Comparison of ENCODE assay signal across 7 mouse cellular contexts in the genomic region with DNA sequence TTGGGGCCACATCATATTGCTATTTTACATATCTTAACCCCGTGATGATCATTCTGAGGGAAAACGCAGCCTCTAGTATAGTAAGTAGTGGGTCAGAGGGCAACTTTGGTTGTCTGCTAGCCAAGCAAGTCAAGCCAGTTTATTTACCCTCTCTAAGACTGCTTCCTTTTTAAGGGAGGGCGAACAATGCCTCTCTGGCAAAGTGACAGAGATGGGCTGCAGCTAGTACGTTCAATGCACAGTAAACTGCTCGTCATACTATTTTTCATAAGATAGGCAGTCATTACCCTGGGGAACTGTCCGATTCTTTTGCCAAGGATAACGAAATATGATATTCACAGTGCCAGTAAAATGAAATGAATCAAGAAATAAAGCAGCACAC. TPM values are rescaled to one million over a fixed set of nuclear protein-coding genes. Genes with fewer than 3 reads are reported as not detected.
DNase-seq lines count a peak whose midpoint lies in the region; ATAC-seq and TF ChIP-seq lines count a peak whose summit lies in the region.

No protein-coding gene starts in this region.

- dilution Hi-C loops in CH12.LX (cut with MboI; ENCODE audit: extremely low pct_ligation_motif_present, extremely low pct_unique_long_range_greater_than_20kb, low sequenced_read_pairs): no loop called here

- H3K4me1 ChIP-seq in CH12.LX (ENCODE audit: control insufficient read depth in 1 of 2, insufficient read depth in 2 of 2): peaks cover 14 to 52% of the 10 kb centered on the region in 2 experiments
- peaks cover 59% of the 10 kb centered on the region for H3K4me1 ChIP-seq in G1E (ENCODE audit: insufficient read depth, low read depth, low read length)
- H3K4me1 ChIP-seq in forebrain, embryonic 12.5 days: peaks cover 27% of the 10 kb centered on the region
- peaks cover 12% of the 10 kb centered on the region for H3K4me1 ChIP-seq in hindbrain, postnatal 0 days (ENCODE audit: insufficient read depth, low read length)
- peaks cover 30% of the 10 kb centered on the region for H3K4me1 ChIP-seq in liver, embryonic 16.5 days (ENCODE audit: control insufficient read depth, low read depth, low read length)
- H3K4me1 ChIP-seq in stomach, embryonic 14.5 days (ENCODE audit: control insufficient read depth, insufficient read depth, low read length): peaks cover 32% of the 10 kb centered on the region

- no peak for DNase-seq in CH12.LX (ENCODE audit: extremely low read depth)
- no peak for DNase-seq in G1E (ENCODE audit: low spot score)
- DNase-seq in hindbrain, postnatal 0 days (ENCODE audit: low spot score): peak; percentile 27
- no peak for DNase-seq in spleen, adult 18-20 months

- peaks cover 2 to 27% of the 10 kb centered on the region in 2 experiments for H3K36me3 ChIP-seq in CH12.LX (replicated peaks in 1 of 2; ENCODE audit: control insufficient read depth in 1 of 2, insufficient read depth in 1 of 2, low read length in 1 of 2)
- H3K36me3 ChIP-seq in G1E (replicated peaks): peaks cover 22% of the 10 kb centered on the region
- H3K36me3 ChIP-seq in forebrain, embryonic 12.5 days (replicated peaks): no peaks in the 10 kb centered on the region
- no peaks in the 10 kb centered on the region for H3K36me3 ChIP-seq in hindbrain, postnatal 0 days (ENCODE audit: insufficient read depth, low read length)
- no peaks in the 10 kb centered on the region for H3K36me3 ChIP-seq in liver, embryonic 16.5 days (ENCODE audit: control insufficient read depth, insufficient read depth)
- no peaks in the 10 kb centered on the region for H3K36me3 ChIP-seq in stomach, embryonic 14.5 days (ENCODE audit: control insufficient read depth, insufficient read depth, low read length)

- TF ChIP-seq RAD21 in CH12.LX (IDR thresholded peaks at IDR 0.05; ENCODE audit: low read depth, low read length): no peak

- H3K9ac ChIP-seq in CH12.LX (ENCODE audit: insufficient read depth, low read depth): peak overlapping the region; percentile 79
- H3K9ac ChIP-seq in forebrain, embryonic 12.5 days: peak overlapping the region; percentile 94
- peak overlapping the region; percentile 93; the same call in 1 of the 2 replicates for H3K9ac ChIP-seq in hindbrain, postnatal 0 days (replicated peaks; ENCODE audit: low read length)
- peak overlapping the region; percentile 99 for H3K9ac ChIP-seq in liver, embryonic 16.5 days (ENCODE audit: low read depth, low read length)
- peak overlapping the region; percentile 86 for H3K9ac ChIP-seq in stomach, embryonic 14.5 days (replicated peaks; ENCODE audit: low read depth, low read length)

- no peaks in the 10 kb centered on the region for H3K27me3 ChIP-seq in CH12.LX (replicated peaks)
- H3K27me3 ChIP-seq in G1E (ENCODE audit: insufficient read depth, low read length): no peaks in the 10 kb centered on the region
- no peaks in the 10 kb centered on the region for H3K27me3 ChIP-seq in forebrain, embryonic 12.5 days
- no peaks in the 10 kb centered on the region for H3K27me3 ChIP-seq in hindbrain, postnatal 0 days (ENCODE audit: insufficient read depth, low read length)
- no peaks in the 10 kb centered on the region for H3K27me3 ChIP-seq in liver, embryonic 16.5 days (ENCODE audit: control insufficient read depth, insufficient read depth, low read depth, low read length)
- no peaks in the 10 kb centered on the region for H3K27me3 ChIP-seq in stomach, embryonic 14.5 days (ENCODE audit: control insufficient read depth, insufficient read depth, low read length)

- peak overlapping the region; percentile 14; the same call in 1 of the 2 replicates for H3K27ac ChIP-seq in CH12.LX (ENCODE audit: insufficient read depth, low read depth)
- peak overlapping the region; percentile 99; the same call in 1 of the 2 replicates for H3K27ac ChIP-seq in forebrain, embryonic 12.5 days
- peak overlapping the region; percentile 98; the same call in 1 of the 2 replicates for H3K27ac ChIP-seq in hindbrain, postnatal 0 days
- peak overlapping the region; percentile 100 for H3K27ac ChIP-seq in liver, embryonic 16.5 days (ENCODE audit: low read length)
- peak overlapping the region; percentile 98; the same call in 1 of the 2 replicates for H3K27ac ChIP-seq in stomach, embryonic 14.5 days (ENCODE audit: low read length)

- H3K4me3 ChIP-seq in CH12.LX (replicated peaks in 1 of 3; ENCODE audit: low read depth in 2 of 3, low read length in 2 of 3, poor library complexity in 1 of 3): peak overlapping the region; percentile 65 to 97 (median 77)
- H3K4me3 ChIP-seq in G1E (ENCODE audit: low read depth, low read length): peak overlapping the region; percentile 98
- peak overlapping the region; percentile 94 for H3K4me3 ChIP-seq in forebrain, embryonic 12.5 days (replicated peaks)
- peak overlapping the region; percentile 87 for H3K4me3 ChIP-seq in hindbrain, postnatal 0 days (ENCODE audit: low read length)
- H3K4me3 ChIP-seq in liver, embryonic 16.5 days (ENCODE audit: low read depth, low read length): peak overlapping the region; percentile 99
- peak overlapping the region; percentile 65 for H3K4me3 ChIP-seq in stomach, embryonic 14.5 days (ENCODE audit: low read depth, low read length)

- no peak for TF ChIP-seq CTCF in CH12.LX (conservative IDR thresholded peaks at IDR 0.05 in 1 of 2, IDR thresholded peaks at IDR 0.05 in 1 of 2; ENCODE audit: low read depth in 2 of 2, low read length in 2 of 2)
- no peak for TF ChIP-seq CTCF in G1E (IDR thresholded peaks at IDR 0.05; ENCODE audit: low read depth, low read length)
- no peak for TF ChIP-seq CTCF in hindbrain, postnatal 0 days (IDR thresholded peaks at IDR 0.05; ENCODE audit: low read depth)

- no peak for TF ChIP-seq POLR2A in CH12.LX (IDR thresholded peaks at IDR 0.05; ENCODE audit: low read depth, low read length)

- WGBS in forebrain, embryonic 12.5 days: 34% methylated on average over 7 of the region's 7 CpGs
- WGBS in hindbrain, postnatal 0 days: 9% methylated on average over 7 of the region's 7 CpGs
- WGBS in liver, embryonic 16.5 days (ENCODE audit: insufficient replicate concordance): 12% methylated on average over 7 of the region's 7 CpGs
- 14% methylated on average over 7 of the region's 7 CpGs for WGBS in stomach, embryonic 14.5 days

- no peak for ATAC-seq in G1E (ENCODE audit: extremely low read depth, insufficient number of reproducible peaks, low FRiP score, poor library complexity, severe bottlenecking)
- no peak for ATAC-seq in forebrain, embryonic 12.5 days (ENCODE audit: low FRiP score)
- no peak for ATAC-seq in hindbrain, postnatal 0 days
- ATAC-seq in liver, embryonic 16.5 days (ENCODE audit: low read depth): no peak
- no peak for ATAC-seq in stomach, embryonic 14.5 days (ENCODE audit: insufficient number of reproducible peaks, insufficient read depth, low FRiP score, low read depth)

- no peaks in the 10 kb centered on the region for H3K9me3 ChIP-seq in CH12.LX (replicated peaks; ENCODE audit: low read length)
- no peaks in the 10 kb centered on the region for H3K9me3 ChIP-seq in G1E (replicated peaks)
- no peaks in the 10 kb centered on the region for H3K9me3 ChIP-seq in forebrain, embryonic 12.5 days
- H3K9me3 ChIP-seq in hindbrain, postnatal 0 days (ENCODE audit: low read length): no peaks in the 10 kb centered on the region
- H3K9me3 ChIP-seq in liver, embryonic 16.5 days (replicated peaks; ENCODE audit: control insufficient read depth, low read length): no peaks in the 10 kb centered on the region
- H3K9me3 ChIP-seq in stomach, embryonic 14.5 days (ENCODE audit: control insufficient read depth, low read depth, low read length): no peaks in the 10 kb centered on the region

- peaks cover 46% of the 10 kb centered on the region for H3K79me2 ChIP-seq in CH12.LX (replicated peaks; ENCODE audit: control insufficient read depth, extremely low read depth, insufficient read depth, poor library complexity, severe bottlenecking)

- H3K4me2 ChIP-seq in CH12.LX (ENCODE audit: insufficient read depth, low read depth, poor library complexity, severe bottlenecking): peak overlapping the region; percentile 99
- peak overlapping the region; percentile 85 for H3K4me2 ChIP-seq in forebrain, embryonic 12.5 days
- peak overlapping the region; percentile 89 for H3K4me2 ChIP-seq in hindbrain, postnatal 0 days (ENCODE audit: low read depth, low read length)
- peak overlapping the region; percentile 88 for H3K4me2 ChIP-seq in liver, embryonic 16.5 days (ENCODE audit: low read depth, low read length)
- H3K4me2 ChIP-seq in stomach, embryonic 14.5 days (replicated peaks; ENCODE audit: low read depth, low read length): peak overlapping the region; percentile 64

- in situ Hi-C loops in CH12.LX (cut with MboI; ENCODE audit: low pct_ligation_motif_present, low pct_unique_long_range_greater_than_20kb, low sequenced_read_pairs): loop anchor here (10.0 kb wide), 1 partner anchor 254 kb away; no protein-coding TSS in a partner anchor

- TF ChIP-seq EP300 in CH12.LX (IDR thresholded peaks at IDR 0.05; ENCODE audit: low read length): no peak

TF ChIP-seq in CH12.LX, 34 proteins besides CTCF, POLR2A, EP300 and RAD21 (continues in another document):
- TF ChIP-seq IRF4 (IDR thresholded peaks at IDR 0.05; ENCODE audit: low read depth, low read length): peak; percentile 11; the same call in 1 of the 2 replicates

RNA-seq across cellular contexts. Expression of a gene that starts 1.4 kb away (rescaled TPM):
- total RNA-seq in CH12.LX (2012; rRNA removed): 52.0 and 58.4 TPM in 2 replicates
- 112 and 115 TPM in 2 replicates for total RNA-seq in CH12.LX (2014; rRNA removed)
- 171 and 189 TPM in 2 replicates for polyA plus RNA-seq in CH12.LX (2012; ENCODE audit: insufficient read length, low read depth)
- 337 and 350 TPM in 2 replicates for total RNA-seq in G1E (2014; fragmentation: Nextera tagmentation)
- total RNA-seq in G1E (2017): 73.7 and 79.8 TPM in 2 replicates
- 42.4 and 51.0 TPM in 2 replicates for polyA plus RNA-seq in G1E (2012)
- polyA plus RNA-seq in forebrain, embryonic 12.5 days (2016; fragmentation: Nextera tagmentation; extraction: Ambion mirVana): 93.6 and 94.0 TPM in 2 replicates
- total RNA-seq in hindbrain, postnatal 0 days (2014; rRNA removed): 61.3 and 89.1 TPM in 2 replicates
- 118 and 122 TPM in 2 replicates for polyA plus RNA-seq in hindbrain, postnatal 0 days (2015; fragmentation: Nextera tagmentation; extraction: Ambion mirVana)
- polyA plus RNA-seq in liver, embryonic 16.5 days (2015; fragmentation: Nextera tagmentation; extraction: Ambion mirVana): 78.8 and 83.3 TPM in 2 replicates
- 93.8 and 100 TPM in 2 replicates for polyA plus RNA-seq in stomach, embryonic 14.5 days (2014; fragmentation: Nextera tagmentation; extraction: Ambion mirVana)

RNA-seq across cellular contexts. Expression of a gene that starts 42.1 kb away (rescaled TPM):
- not detected in 2 replicates for total RNA-seq in CH12.LX (2012; rRNA removed)
- total RNA-seq in CH12.LX (2014; rRNA removed): not detected in 2 replicates
- 0.27 TPM in 1 of 2 replicates, not detected in the other for polyA plus RNA-seq in CH12.LX (2012; ENCODE audit: insufficient read length, low read depth)
- 61.1 and 62.3 TPM in 2 replicates for total RNA-seq in G1E (2014; fragmentation: Nextera tagmentation)
- 19.8 and 21.0 TPM in 2 replicates for total RNA-seq in G1E (2017)
- polyA plus RNA-seq in G1E (2012): 1.2 and 1.8 TPM in 2 replicates
- 0.12 and 0.20 TPM in 2 replicates for polyA plus RNA-seq in forebrain, embryonic 12.5 days (2016; fragmentation: Nextera tagmentation; extraction: Ambion mirVana)
- total RNA-seq in hindbrain, postnatal 0 days (2014; rRNA removed): 0.21 and 0.32 TPM in 2 replicates
- polyA plus RNA-seq in hindbrain, postnatal 0 days (2015; fragmentation: Nextera tagmentation; extraction: Ambion mirVana): 0.36 and 0.47 TPM in 2 replicates
- polyA plus RNA-seq in liver, embryonic 16.5 days (2015; fragmentation: Nextera tagmentation; extraction: Ambion mirVana): 4.5 and 4.9 TPM in 2 replicates
- 2.2 and 2.5 TPM in 2 replicates for polyA plus RNA-seq in stomach, embryonic 14.5 days (2014; fragmentation: Nextera tagmentation; extraction: Ambion mirVana)

Comparison
In these comparisons a context has a peak if more than half of its experiments do, and no peak if none do; other contexts are left out.
1. H3K27ac ChIP-seq: peak in every context shown above with its lines; median percentile 100 in liver, embryonic 16.5 days; 99 in forebrain, embryonic 12.5 days; 98 in hindbrain, postnatal 0 days; 98 in stomach, embryonic 14.5 days; 14 in CH12.LX.